ENCODE assay signal across 24 mouse cellular contexts in the genomic region with DNA sequence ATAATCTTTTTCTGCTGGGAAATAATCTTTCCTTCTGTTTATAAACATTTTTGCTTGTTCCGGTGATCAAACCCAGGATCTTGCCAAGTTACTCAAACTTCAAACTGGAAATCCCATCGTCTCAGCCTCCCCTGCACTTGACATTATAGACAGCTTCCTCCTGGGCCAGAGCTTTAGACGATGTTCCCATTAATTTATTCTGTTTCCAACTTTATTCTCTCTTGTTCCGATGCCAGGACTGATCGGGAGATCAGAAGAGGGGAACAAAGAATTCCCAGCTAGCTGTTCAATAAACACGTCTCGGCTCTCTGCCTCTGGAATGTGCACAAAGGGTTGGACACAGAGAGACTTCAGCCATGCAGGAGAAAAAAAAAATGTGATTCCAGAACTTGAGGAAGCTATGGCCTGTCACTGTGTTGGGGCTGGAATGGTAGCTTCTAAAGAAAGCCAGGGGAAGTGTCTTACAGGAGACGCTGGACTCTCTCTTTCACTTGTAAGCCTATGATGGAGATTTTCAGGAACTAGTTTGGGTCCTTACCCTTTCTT.
A peak's percentile ranks its signal among the peaks of the same experiment; 100 is the strongest.
DNase-seq lines count a peak whose midpoint lies in the region; ATAC-seq and TF ChIP-seq lines count a peak whose summit lies in the region.
"Had no signal": no experiment of that assay in that cellular context is flagged by ENCODE, and none has a peak within 500 bp of the region (broad histone marks: within the 10 kb centered on the region; RNA-seq: fewer than 3 reads in every experiment).

No protein-coding gene starts in this region.

- H3K4me2 ChIP-seq in lung, embryonic 14.5 days: no peak overlapping the region
- H3K4me2 ChIP-seq: embryonic facial prominence, embryonic 15.5 days; forebrain, embryonic 15.5 days; heart, embryonic 11.5 days; heart, embryonic 15.5 days; hindbrain, embryonic 14.5 days had no signal

- H3K4me3 ChIP-seq in lung, embryonic 14.5 days (ENCODE audit: low read depth, low read length): no peak overlapping the region
- H3K4me3 ChIP-seq: embryonic facial prominence, embryonic 15.5 days; erythroblast, embryonic 14.5 days; forebrain, embryonic 10.5 days; forebrain, embryonic 15.5 days; heart, adult 2 months; heart, embryonic 15.5 days; hindbrain, embryonic 10.5 days had no signal

- ATAC-seq in lung, embryonic 14.5 days (ENCODE audit: insufficient read depth): no peak
- no peak for ATAC-seq in frontal cortex, adult (ENCODE audit: low TSS enrichment)
- ATAC-seq: forebrain, embryonic 15.5 days had no signal

- no peaks in the 10 kb centered on the region for H3K9me3 ChIP-seq in lung, embryonic 14.5 days (ENCODE audit: low read depth, low read length)
- H3K9me3 ChIP-seq: embryonic facial prominence, embryonic 15.5 days; forebrain, embryonic 10.5 days; forebrain, embryonic 15.5 days; heart, embryonic 15.5 days; hindbrain, embryonic 10.5 days had no signal

- H3K27me3 ChIP-seq in lung, embryonic 14.5 days (ENCODE audit: insufficient read depth, low read length): no peaks in the 10 kb centered on the region
- H3K27me3 ChIP-seq: embryonic facial prominence, embryonic 15.5 days; forebrain, embryonic 15.5 days; heart, embryonic 15.5 days had no signal

- H3K36me3 ChIP-seq in lung, embryonic 14.5 days (ENCODE audit: insufficient read depth): no peaks in the 10 kb centered on the region
- H3K36me3 ChIP-seq: embryonic facial prominence, embryonic 15.5 days; forebrain, embryonic 10.5 days; forebrain, embryonic 15.5 days; heart, embryonic 15.5 days; hindbrain, embryonic 10.5 days had no signal

- DNase-seq in lung, embryonic 14.5 days: peak; percentile 46
- DNase-seq in lung, postnatal 36 days: no peak
- peak; percentile 14 for DNase-seq in lung, postnatal 14 days
- no peak for DNase-seq in lung, adult 18-20 months
- peak; percentile 43 for DNase-seq in Muller cell, postnatal 12 days (ENCODE audit: inconsistent ontology term)
- peak; percentile 29 for DNase-seq in brain, embryonic 14.5 days (ENCODE audit: low read depth)
- DNase-seq: adrenal gland, adult 8-10 months; adrenal gland, postnatal 36 days; cerebellum, adult 11 months; cerebellum, adult 8-10 months; cerebellum, postnatal 14 days; embryo, embryonic 11 days; gastrocnemius, postnatal 10 days; heart, adult 2 months; heart, postnatal 14 days had no signal

- H3K27ac ChIP-seq in lung, embryonic 14.5 days (ENCODE audit: low read depth): no peak overlapping the region
- H3K27ac ChIP-seq: embryonic facial prominence, embryonic 15.5 days; forebrain, embryonic 10.5 days; forebrain, embryonic 15.5 days; heart, adult 2 months; heart, embryonic 15.5 days; hindbrain, embryonic 10.5 days; hindbrain, embryonic 14.5 days had no signal

- TF ChIP-seq POLR2A in brain, embryonic 14.5 days (IDR thresholded peaks at IDR 0.05; ENCODE audit: borderline replicate concordance, extremely low read depth, insufficient read depth, insufficient read length, poor library complexity, severe bottlenecking): no peak

- TF ChIP-seq CTCF in lung, embryonic 14.5 days (IDR thresholded peaks at IDR 0.05; ENCODE audit: low read depth): no peak
- no peak for TF ChIP-seq CTCF in brain, embryonic 14.5 days (IDR thresholded peaks at IDR 0.05; ENCODE audit: borderline replicate concordance, extremely low read depth, insufficient read depth, insufficient read length)

- H3K9ac ChIP-seq in lung, embryonic 14.5 days: no peak overlapping the region
- H3K9ac ChIP-seq: embryonic facial prominence, embryonic 15.5 days; forebrain, embryonic 15.5 days; heart, embryonic 15.5 days; hindbrain, embryonic 14.5 days had no signal

- WGBS in lung, embryonic 14.5 days: 45% methylated on average over 8 of the region's 8 CpGs

- no peaks in the 10 kb centered on the region for H3K4me1 ChIP-seq in lung, embryonic 14.5 days (ENCODE audit: insufficient read depth)
- H3K4me1 ChIP-seq: embryonic facial prominence, embryonic 15.5 days; forebrain, embryonic 10.5 days; forebrain, embryonic 15.5 days; hindbrain, embryonic 10.5 days had no signal

Comparison
In these comparisons a context has a peak if more than half of its experiments do, and no peak if none do; other contexts are left out.
1. DNase-seq: peak in lung, embryonic 14.5 days (single experiment), lung, postnatal 14 days (single experiment), Muller cell, postnatal 12 days (single experiment) and brain, embryonic 14.5 days (single experiment); none in lung, postnatal 36 days (single experiment) and lung, adult 18-20 months (0 of 2).